In the genomic region with DNA sequence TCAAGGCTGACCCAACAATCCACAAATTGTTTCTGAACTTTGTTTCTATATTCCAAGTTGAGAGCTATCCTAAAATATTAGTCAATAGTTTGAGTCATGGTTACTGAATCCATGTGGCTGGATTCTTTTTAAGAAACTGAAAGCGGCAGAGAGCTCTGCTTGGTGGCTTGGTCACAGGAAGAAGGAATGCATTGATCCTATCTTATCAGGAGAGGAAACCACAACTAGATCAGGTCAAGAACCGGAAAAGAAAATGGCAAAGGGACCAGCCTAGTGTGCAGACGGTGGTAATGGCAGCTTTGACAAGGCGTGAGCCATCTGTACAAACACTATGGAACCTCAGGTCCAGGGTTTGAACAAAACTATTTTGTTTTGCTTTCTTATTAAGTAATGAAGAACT, we compare ENCODE assay signal across 27 mouse cellular contexts. TPM values are rescaled to one million over a fixed set of nuclear protein-coding genes. Genes with fewer than 3 reads are reported as not detected.
A peak's percentile ranks its signal among the peaks of the same experiment; 100 is the strongest.
DNase-seq lines count a peak whose midpoint lies in the region; ATAC-seq lines count a peak whose summit lies in the region.
"Had no signal": no experiment of that assay in that cellular context is flagged by ENCODE, and none has a peak within 500 bp of the region (broad histone marks: within the 10 kb centered on the region; RNA-seq: fewer than 3 reads in every experiment).

No protein-coding gene starts in this region.

- no peaks in the 10 kb centered on the region for H3K27me3 ChIP-seq in megakaryocyte, embryonic 14.5 days (replicated peaks)
- H3K27me3 ChIP-seq: embryonic facial prominence, embryonic 13.5 days; forebrain, embryonic 12.5 days; heart, embryonic 12.5 days; hindbrain, embryonic 15.5 days had no signal

- H3K36me3 ChIP-seq in megakaryocyte, embryonic 14.5 days (replicated peaks; ENCODE audit: low read length): no peaks in the 10 kb centered on the region
- H3K36me3 ChIP-seq: embryonic facial prominence, embryonic 13.5 days; forebrain, embryonic 12.5 days; G1E; heart, embryonic 12.5 days; hindbrain, embryonic 15.5 days had no signal

- DNase-seq in MN1 (ENCODE audit: low spot score): peak; percentile 3
- DNase-seq in induced T-regulatory cell, adult 2 months (ENCODE audit: low read depth): peak; percentile 6
- DNase-seq in embryo, embryonic 10 days (ENCODE audit: low spot score): no peak
- DNase-seq in lung, postnatal 10 days: no peak

- H3K4me1 ChIP-seq in megakaryocyte, embryonic 14.5 days: peaks cover 14% of the 10 kb centered on the region

- peak overlapping the region; percentile 35 for H3K4me3 ChIP-seq in megakaryocyte, embryonic 14.5 days (replicated peaks)

- H3K9me3 ChIP-seq in megakaryocyte, embryonic 14.5 days: peaks cover 6% of the 10 kb centered on the region; the same call in 1 of the 2 replicates
- H3K9me3 ChIP-seq: embryonic facial prominence, embryonic 13.5 days; forebrain, embryonic 12.5 days; G1E; hindbrain, embryonic 15.5 days had no signal

- no peak for ATAC-seq in megakaryocyte, adult 5-6 weeks (ENCODE audit: poor library complexity, severe bottlenecking)
- ATAC-seq: Patski had no signal

RNA-seq across cellular contexts. Expression of a gene that starts 0.8 kb away (rescaled TPM):
- polyA plus RNA-seq in megakaryocyte, embryonic 14.5 days (2012; ENCODE audit: insufficient read depth, low replicate concordance): not detected in 2 replicates
- not detected in 2 replicates for total RNA-seq in megakaryocyte, adult 5-6 weeks (2015)
- total RNA-seq in megakaryocyte, adult 5-6 weeks (2017): not detected in 2 replicates
- total RNA-seq: adrenal gland, adult 18-20 months; adrenal gland, postnatal 14 days; G1E; gastrocnemius, postnatal 10 days; gastrocnemius, postnatal 4 days; heart, adult 8-10 months; heart, postnatal 36 days had no signal
- polyA plus RNA-seq: activated CD4-positive, CD25-positive, alpha-beta regulatory T cell, adult 4 months; CD4-positive, CD25-positive, alpha-beta regulatory T cell, adult 4 months; cerebellum, adult 2 months; cortical plate, adult 2 months; embryonic facial prominence, embryonic 13.5 days; forebrain, embryonic 12.5 days; forebrain, embryonic 16.5 days; frontal cortex, adult 2 months; G1E; heart, embryonic 12.5 days; hindbrain, embryonic 11.5 days; hindbrain, embryonic 15.5 days; inflammation-experienced regulatory T-cells, adult 6 months; Patski had no signal

RNA-seq across cellular contexts. Expression of a gene that starts 13.7 kb away (rescaled TPM):
- 0.66 TPM in 1 of 2 replicates, not detected in the other for polyA plus RNA-seq in megakaryocyte, embryonic 14.5 days (2012; ENCODE audit: insufficient read depth, low replicate concordance)
- total RNA-seq in megakaryocyte, adult 5-6 weeks (2015): not detected in 2 replicates
- not detected in 2 replicates for total RNA-seq in megakaryocyte, adult 5-6 weeks (2017)
- polyA plus RNA-seq: activated CD4-positive, CD25-positive, alpha-beta regulatory T cell, adult 4 months; CD4-positive, CD25-positive, alpha-beta regulatory T cell, adult 4 months; cerebellum, adult 2 months; cortical plate, adult 2 months; embryonic facial prominence, embryonic 13.5 days; forebrain, embryonic 12.5 days; forebrain, embryonic 16.5 days; frontal cortex, adult 2 months; G1E; heart, embryonic 12.5 days; heart, embryonic 16.5 days; hindbrain, embryonic 11.5 days; hindbrain, embryonic 15.5 days; inflammation-experienced regulatory T-cells, adult 6 months had no signal

RNA-seq across cellular contexts. Expression of a gene that starts 19.5 kb away (rescaled TPM):
- polyA plus RNA-seq in megakaryocyte, embryonic 14.5 days (2012; ENCODE audit: insufficient read depth, low replicate concordance): 0.66 TPM in 1 of 2 replicates, not detected in the other
- total RNA-seq in megakaryocyte, adult 5-6 weeks (2015): not detected in 2 replicates
- not detected in 2 replicates for total RNA-seq in megakaryocyte, adult 5-6 weeks (2017)
- polyA plus RNA-seq: activated CD4-positive, CD25-positive, alpha-beta regulatory T cell, adult 4 months; CD4-positive, CD25-positive, alpha-beta regulatory T cell, adult 4 months; cerebellum, adult 2 months; cortical plate, adult 2 months; embryonic facial prominence, embryonic 13.5 days; forebrain, embryonic 12.5 days; forebrain, embryonic 16.5 days; frontal cortex, adult 2 months; G1E; heart, embryonic 12.5 days; heart, embryonic 16.5 days; hindbrain, embryonic 11.5 days; hindbrain, embryonic 15.5 days; inflammation-experienced regulatory T-cells, adult 6 months had no signal

RNA-seq across cellular contexts. Expression of a gene that starts 25.3 kb away (rescaled TPM):
- polyA plus RNA-seq in megakaryocyte, embryonic 14.5 days (2012; ENCODE audit: insufficient read depth, low replicate concordance): not detected in 2 replicates
- total RNA-seq in megakaryocyte, adult 5-6 weeks (2015): not detected in 2 replicates
- total RNA-seq in megakaryocyte, adult 5-6 weeks (2017): not detected in 2 replicates
- total RNA-seq: adrenal gland, adult 18-20 months; adrenal gland, postnatal 14 days; G1E; gastrocnemius, postnatal 10 days; gastrocnemius, postnatal 4 days had no signal
- polyA plus RNA-seq: activated CD4-positive, CD25-positive, alpha-beta regulatory T cell, adult 4 months; CD4-positive, CD25-positive, alpha-beta regulatory T cell, adult 4 months; cerebellum, adult 2 months; cortical plate, adult 2 months; embryonic facial prominence, embryonic 13.5 days; forebrain, embryonic 12.5 days; forebrain, embryonic 16.5 days; frontal cortex, adult 2 months; G1E; heart, embryonic 12.5 days; heart, embryonic 16.5 days; hindbrain, embryonic 11.5 days; hindbrain, embryonic 15.5 days; inflammation-experienced regulatory T-cells, adult 6 months; Patski had no signal

RNA-seq across cellular contexts. Expression of a gene that starts 31.1 kb away (rescaled TPM):
- polyA plus RNA-seq in megakaryocyte, embryonic 14.5 days (2012; ENCODE audit: insufficient read depth, low replicate concordance): 0.66 TPM in 1 of 2 replicates, not detected in the other
- total RNA-seq in megakaryocyte, adult 5-6 weeks (2015): not detected in 2 replicates
- total RNA-seq in megakaryocyte, adult 5-6 weeks (2017): not detected in 2 replicates
- polyA plus RNA-seq: activated CD4-positive, CD25-positive, alpha-beta regulatory T cell, adult 4 months; CD4-positive, CD25-positive, alpha-beta regulatory T cell, adult 4 months; cerebellum, adult 2 months; cortical plate, adult 2 months; embryonic facial prominence, embryonic 13.5 days; forebrain, embryonic 12.5 days; forebrain, embryonic 16.5 days; frontal cortex, adult 2 months; G1E; heart, embryonic 12.5 days; heart, embryonic 16.5 days; hindbrain, embryonic 11.5 days; hindbrain, embryonic 15.5 days; inflammation-experienced regulatory T-cells, adult 6 months had no signal

Comparison
In these comparisons a context has a peak if more than half of its experiments do, and no peak if none do; other contexts are left out.
1. DNase-seq: peak in MN1 (single experiment) and induced T-regulatory cell, adult 2 months (single experiment); none in embryo, embryonic 10 days (single experiment) and lung, postnatal 10 days (single experiment).